Comparison of ENCODE assay signal across 8 mouse cellular contexts in the genomic region with DNA sequence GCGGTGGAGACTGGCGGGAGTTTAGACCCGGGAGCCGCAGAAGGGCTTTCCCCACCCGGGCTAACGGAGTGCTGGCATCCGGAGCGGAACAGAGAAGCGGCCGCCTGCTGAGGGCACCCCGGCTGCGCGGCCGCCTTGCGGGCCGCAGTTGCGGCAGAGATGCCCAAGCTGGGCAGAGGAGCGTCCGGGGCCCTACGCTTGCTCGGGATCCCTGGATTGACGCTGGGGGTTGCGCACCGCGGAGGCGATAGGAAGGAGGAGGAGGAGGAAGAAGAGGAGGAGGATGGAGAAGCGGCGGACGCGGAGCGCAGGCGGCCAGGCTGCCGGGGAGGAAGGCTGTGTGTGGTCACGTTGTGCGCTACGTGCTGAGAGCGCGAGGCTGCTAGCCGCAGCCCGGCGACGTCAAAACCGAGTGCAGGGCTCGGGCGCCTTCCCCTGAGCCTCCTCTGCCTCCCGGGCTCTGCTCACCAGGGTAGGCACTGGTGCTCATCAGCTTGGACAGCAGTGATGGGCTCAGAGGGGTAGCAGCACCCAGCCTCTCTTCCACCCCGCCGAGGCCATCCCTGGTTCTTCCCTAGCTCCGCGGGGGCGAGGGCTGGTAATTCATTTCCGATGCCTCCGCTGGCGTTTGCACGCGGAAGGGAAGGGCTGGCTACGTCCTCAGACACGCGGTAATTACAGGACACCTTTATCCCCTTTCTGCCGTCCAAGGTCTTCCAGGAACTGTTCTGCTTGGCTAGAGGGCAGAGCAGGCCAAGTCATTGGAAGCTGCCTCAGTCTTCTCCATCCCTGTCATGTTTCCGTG. TPM values are rescaled to one million over a fixed set of nuclear protein-coding genes. Genes with fewer than 3 reads are reported as not detected.
DNase-seq lines count a peak whose midpoint lies in the region; ATAC-seq and TF ChIP-seq lines count a peak whose summit lies in the region.

A gene (minus strand): TSS at position 329 of the 805 bp plus-strand sequence.

- DNase-seq in ovary, postnatal 10 days (ENCODE audit: low spot score): peak; percentile 3
- DNase-seq in ovary, postnatal 14 days (ENCODE audit: low spot score): no peak
- peak; percentile 9 to 31 for DNase-seq in heart, adult 2 months
- peak; percentile 73 for DNase-seq in layer of hippocampus, adult 11-12 months (ENCODE audit: low spot score)
- no peak for DNase-seq in liver, embryonic 13.5 days
- peak; percentile 86 for DNase-seq in right cerebral cortex, postnatal 25 days
- no peak for DNase-seq in thymus, postnatal 14 days

- no peaks in the 10 kb centered on the region for H3K79me2 ChIP-seq in heart, adult 2 months (replicated peaks; ENCODE audit: control insufficient read depth, insufficient read depth, low read length)

- peak within 1 kb of the TSS; percentile 84 for H3K4me3 ChIP-seq in cortical plate, adult 2 months (ENCODE audit: insufficient read depth, low read length)
- peak within 1 kb of the TSS; percentile 46 for H3K4me3 ChIP-seq in heart, adult 2 months
- peak within 1 kb of the TSS; percentile 42 for H3K4me3 ChIP-seq in liver, embryonic 13.5 days (replicated peaks)

- H3K9ac ChIP-seq in heart, adult 2 months (ENCODE audit: low read depth, low read length): peak within 1 kb of the TSS; percentile 34
- no peak within 1 kb of the TSS for H3K9ac ChIP-seq in liver, embryonic 13.5 days

- no peaks in the 10 kb centered on the region for H3K9me3 ChIP-seq in liver, embryonic 13.5 days (replicated peaks)

- peak within 1 kb of the TSS; percentile 61 for H3K4me2 ChIP-seq in liver, embryonic 13.5 days

- ATAC-seq in liver, embryonic 13.5 days (ENCODE audit: low read depth): no peak

- no peak for TF ChIP-seq CTCF in cortical plate, adult 2 months (IDR thresholded peaks at IDR 0.05; ENCODE audit: extremely low read depth, insufficient read depth, low read length)
- TF ChIP-seq CTCF in heart, adult 2 months (IDR thresholded peaks at IDR 0.05): no peak

- TF ChIP-seq POLR2A in cortical plate, adult 2 months (IDR thresholded peaks at IDR 0.05; ENCODE audit: extremely low read depth, insufficient read depth, low read length): peak; percentile 70
- TF ChIP-seq POLR2A in heart, adult 2 months (IDR thresholded peaks at IDR 0.05; ENCODE audit: insufficient read depth, low read depth, low read length): no peak

- under 1% methylated on average over 60 of the region's 61 CpGs for WGBS in heart, adult 2 months
- 2% methylated on average over 60 of the region's 61 CpGs for WGBS in liver, embryonic 13.5 days (ENCODE audit: insufficient replicate concordance)

- H3K4me1 ChIP-seq in cortical plate, adult 2 months (ENCODE audit: control insufficient read depth, insufficient read depth, low read length): no peaks in the 10 kb centered on the region
- no peaks in the 10 kb centered on the region for H3K4me1 ChIP-seq in heart, adult 2 months (ENCODE audit: control insufficient read depth, insufficient read depth, low read length)
- peaks cover 8% of the 10 kb centered on the region for H3K4me1 ChIP-seq in liver, embryonic 13.5 days (replicated peaks)

- H3K27ac ChIP-seq in cortical plate, adult 2 months (ENCODE audit: insufficient read depth, low read length): peak within 1 kb of the TSS; percentile 98
- H3K27ac ChIP-seq in heart, adult 2 months: no peak within 1 kb of the TSS
- no peak within 1 kb of the TSS for H3K27ac ChIP-seq in liver, embryonic 13.5 days

- peaks cover 8% of the 10 kb centered on the region for H3K27me3 ChIP-seq in heart, adult 2 months (ENCODE audit: control insufficient read depth, insufficient read depth, low read length)
- H3K27me3 ChIP-seq in liver, embryonic 13.5 days: peaks cover 47% of the 10 kb centered on the region

- intact Hi-C loops in heart, adult 2 months (cut with DNase I): no loop called here

- no peak for TF ChIP-seq EP300 in heart, adult 2 months (IDR thresholded peaks at IDR 0.05; ENCODE audit: insufficient read depth, low read depth, low read length)

- H3K36me3 ChIP-seq in heart, adult 2 months (ENCODE audit: control insufficient read depth, insufficient read depth, low read length): no peaks in the 10 kb centered on the region
- H3K36me3 ChIP-seq in liver, embryonic 13.5 days: no peaks in the 10 kb centered on the region

RNA-seq across cellular contexts. Expression of the gene that starts here (rescaled TPM):
- polyA plus RNA-seq in cortical plate, adult 2 months (2012; rRNA removed): 17.3 and 22.1 TPM in 2 replicates
- total RNA-seq in heart, adult 2 months (2021): under 1 TPM; 0.52 TPM
- 0.23 and 0.37 TPM in 2 replicates for polyA plus RNA-seq in heart, adult 2 months (2012; rRNA removed)
- 0.03 and 0.08 TPM in 2 replicates for polyA plus RNA-seq in liver, embryonic 13.5 days (2015; fragmentation: Nextera tagmentation; extraction: Ambion mirVana)

Comparison
In these comparisons a context has a peak if more than half of its experiments do, and no peak if none do; other contexts are left out.
1. RNA of the gene that starts here (polyA plus RNA-seq): 17.3 to 22.1 TPM in cortical plate, adult 2 months; 0.23 to 0.37 TPM in heart, adult 2 months and 0.03 to 0.08 TPM in liver, embryonic 13.5 days; every median in the first group is over 10 times any median in the second.
2. DNase-seq: peak in ovary, postnatal 10 days (single experiment), layer of hippocampus, adult 11-12 months (single experiment) and right cerebral cortex, postnatal 25 days (single experiment); none in ovary, postnatal 14 days (single experiment), liver, embryonic 13.5 days (single experiment) and thymus, postnatal 14 days (single experiment).
3. Peak in DNase-seq, H3K4me3 ChIP-seq and H3K9ac ChIP-seq in heart, adult 2 months; RNA of the gene not detected or under 1 TPM.
4. Peak in every context shown above with its lines, with median percentiles within 50 percentile points of each other: H3K4me3 ChIP-seq.